Mouse (Mus musculus) urinary bladder, adult 18-20 months (tissue): ENCODE data around the gene Gm21173.
"Not testable (repeated sequence)": the region's sequence is repeated elsewhere in the genome, so short reads cannot be mapped to it uniquely, and the experiment has no call there.

ENCODE experiments used
- DNase-seq, 2 experiments: peaks; one replicate each; pipeline ENCODE4 v3.0.0; 2022; ENCODE audit warnings: low spot score in 2 of 2, mixed read lengths in 2 of 2

Gm21173 gene

DNA sequence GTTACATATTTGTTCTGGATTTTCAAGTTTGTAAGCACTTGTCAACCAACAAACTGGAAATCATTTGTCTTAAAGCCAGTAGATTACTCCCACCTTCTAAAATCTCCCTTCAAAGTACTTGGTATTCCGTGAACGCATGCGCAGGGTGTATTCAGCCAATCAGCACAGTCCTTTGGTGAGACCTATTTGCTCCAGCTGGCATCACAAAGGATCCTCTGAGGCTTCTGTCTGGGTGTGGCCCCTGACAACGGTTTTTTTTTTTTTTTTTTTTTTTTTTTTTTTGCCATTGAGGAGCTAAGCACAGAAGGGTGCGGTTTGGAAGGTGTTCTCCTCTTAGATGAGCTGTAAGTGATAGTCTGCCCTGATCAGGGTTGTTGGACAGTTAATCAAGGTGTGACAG, at the start of gene Gm21173:
Gm21173 (plus strand) TSS at position 301 of the 400 bp plus-strand sequence.
- DNase-seq = not testable (repeated sequence)
